Mouse (Mus musculus): ENCODE results near the gene Stk39.

DNA sequence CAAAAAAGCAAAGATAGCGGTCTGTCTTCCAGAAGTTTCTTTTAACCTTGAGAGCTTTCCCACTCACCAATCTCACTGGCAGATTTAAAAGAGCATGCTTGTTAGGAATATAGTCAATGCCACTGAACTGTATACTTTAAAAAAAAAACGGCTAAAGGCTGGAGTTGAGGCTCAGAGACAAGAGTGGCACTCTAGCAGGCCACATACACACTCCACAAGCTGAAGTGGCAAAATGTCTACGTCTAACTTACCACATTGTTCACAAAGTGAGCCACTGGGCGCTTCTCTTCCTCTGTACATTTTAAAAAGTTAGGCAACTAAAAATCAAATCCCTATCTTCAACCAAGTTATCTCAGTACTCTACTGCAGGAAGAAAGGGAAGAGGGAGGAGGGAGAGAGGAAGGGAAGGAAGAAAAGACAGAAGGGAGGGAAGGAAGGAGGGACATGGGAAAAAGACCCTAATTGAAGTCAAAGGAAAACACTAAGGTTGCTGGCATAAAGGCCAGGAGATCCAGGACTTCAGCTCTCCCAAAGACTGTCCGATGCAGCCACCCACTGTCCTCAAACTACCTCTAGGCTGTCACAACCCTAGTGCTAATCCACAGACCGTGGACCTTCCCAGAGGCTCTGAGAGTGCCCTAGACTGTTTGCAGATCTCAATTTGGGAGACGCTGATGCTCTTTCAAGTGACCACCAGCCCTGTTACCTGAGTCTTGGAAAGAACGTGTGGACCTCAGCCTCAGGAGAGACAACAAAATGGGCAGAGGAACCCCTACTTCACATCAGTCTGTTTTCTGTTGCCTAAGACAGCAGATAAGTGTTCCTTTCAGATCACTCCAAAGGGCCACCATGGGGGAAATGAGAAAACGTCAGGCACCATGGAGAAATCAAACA is 4.7 kb downstream of the Stk39 start:
- TF ChIP-seq CTCF (IDR thresholded peaks at IDR 0.05; ENCODE audit: insufficient read depth, low read depth, low read length) (no peak), POLR2A (IDR thresholded peaks at IDR 0.05; ENCODE audit: insufficient read depth, low read depth, low read length) (no peak)

All from olfactory bulb, adult 2 months (tissue).